26 mouse cellular contexts compared by ENCODE assay signal in genomic region chr5:48345983-48346648, GRCm38 (mm10). TPM values are rescaled to one million over a fixed set of nuclear protein-coding genes. Genes with fewer than 3 reads are reported as not detected.
DNase-seq lines count a peak whose midpoint lies in the region; ATAC-seq and TF ChIP-seq lines count a peak whose summit lies in the region.
"Had no signal": no experiment of that assay in that cellular context is flagged by ENCODE, and none has a peak within 500 bp of the region (broad histone marks: within the 10 kb centered on the region; RNA-seq: fewer than 3 reads in every experiment).

No protein-coding gene starts in this region.

- no peak overlapping the region for H3K9ac ChIP-seq in hindbrain, embryonic 11.5 days (ENCODE audit: low read depth, low read length)
- no peak overlapping the region for H3K9ac ChIP-seq in hindbrain, embryonic 14.5 days
- no peak overlapping the region for H3K9ac ChIP-seq in midbrain, embryonic 11.5 days (ENCODE audit: low read length)
- H3K9ac ChIP-seq in midbrain, embryonic 13.5 days (replicated peaks), result no peak overlapping the region
- H3K9ac ChIP-seq in midbrain, postnatal 0 days (replicated peaks; ENCODE audit: low read length, poor library complexity, severe bottlenecking), result no peak overlapping the region
- H3K9ac ChIP-seq in intestine, postnatal 0 days (ENCODE audit: low read depth, low read length), result no peak overlapping the region
- H3K9ac ChIP-seq: embryonic facial prominence, embryonic 15.5 days; heart, embryonic 15.5 days; limb, embryonic 15.5 days; liver, embryonic 13.5 days; neural tube, embryonic 13.5 days had no signal

- no peaks in the 10 kb centered on the region for H3K4me1 ChIP-seq in hindbrain, embryonic 11.5 days (replicated peaks; ENCODE audit: control insufficient read depth, insufficient read depth, low read length)
- H3K4me1 ChIP-seq in hindbrain, embryonic 14.5 days (replicated peaks; ENCODE audit: control insufficient read depth, insufficient read depth, low read length), result no peaks in the 10 kb centered on the region
- H3K4me1 ChIP-seq in midbrain, embryonic 11.5 days (ENCODE audit: control insufficient read depth, insufficient read depth, low read length), result no peaks in the 10 kb centered on the region
- H3K4me1 ChIP-seq in midbrain, embryonic 10.5 days, result 0 out of 2 replicates have a peak, but pooled peaks cover 3% of the 10 kb centered on the region
- H3K4me1 ChIP-seq in midbrain, embryonic 13.5 days (replicated peaks), result no peaks in the 10 kb centered on the region
- H3K4me1 ChIP-seq in midbrain, postnatal 0 days (ENCODE audit: insufficient read depth, low read length), result no peaks in the 10 kb centered on the region
- H3K4me1 ChIP-seq in intestine, postnatal 0 days (replicated peaks; ENCODE audit: control insufficient read depth, insufficient read depth, low read length), result no peaks in the 10 kb centered on the region
- H3K4me1 ChIP-seq: embryonic facial prominence, embryonic 10.5 days; embryonic facial prominence, embryonic 15.5 days; heart, embryonic 10.5 days; heart, embryonic 15.5 days; limb, embryonic 10.5 days; limb, embryonic 15.5 days; liver, embryonic 13.5 days; neural tube, embryonic 13.5 days had no signal

- TF ChIP-seq CTCF in midbrain, postnatal 0 days (IDR thresholded peaks at IDR 0.05), result no peak
- TF ChIP-seq CTCF in intestine, postnatal 0 days (IDR thresholded peaks at IDR 0.05; ENCODE audit: low read depth), result no peak

- 93% methylated on average over 2 of the region's 2 CpGs for WGBS in hindbrain, embryonic 11.5 days
- WGBS in hindbrain, embryonic 14.5 days, result 94% methylated on average over 2 of the region's 2 CpGs
- WGBS in midbrain, embryonic 11.5 days, result 83% methylated on average over 2 of the region's 2 CpGs
- WGBS in midbrain, embryonic 10.5 days, result 95% methylated on average over 2 of the region's 2 CpGs
- 92% methylated on average over 2 of the region's 2 CpGs for WGBS in midbrain, embryonic 13.5 days
- 93% methylated on average over 2 of the region's 2 CpGs for WGBS in midbrain, postnatal 0 days
- 91% methylated on average over 2 of the region's 2 CpGs for WGBS in intestine, postnatal 0 days

- DNase-seq in hindbrain, embryonic 11.5 days (ENCODE audit: low spot score), result no peak
- DNase-seq in hindbrain, embryonic 14.5 days (ENCODE audit: low spot score), result no peak
- DNase-seq in midbrain, embryonic 11.5 days (ENCODE audit: low spot score, missing footprints), result peak; percentile 68
- no peak for DNase-seq in midbrain, embryonic 10.5 days (ENCODE audit: low spot score)
- DNase-seq in midbrain, postnatal 0 days (ENCODE audit: low spot score), result no peak
- DNase-seq in lung, postnatal 10 days, result no peak
- DNase-seq: adrenal gland, postnatal 25 days; B cell, adult 2 months; cerebellum, adult 18-20 months; gastrocnemius, postnatal 25 days; heart, adult 11 months; kidney, adult 18-20 months; kidney, postnatal 10 days; layer of hippocampus, postnatal 36 days; liver, embryonic 13.5 days; thymus, postnatal 14 days had no signal

- H3K4me2 ChIP-seq in hindbrain, embryonic 11.5 days (replicated peaks; ENCODE audit: low read depth, low read length), result no peak overlapping the region
- H3K4me2 ChIP-seq in hindbrain, embryonic 14.5 days (replicated peaks), result no peak overlapping the region
- no peak overlapping the region for H3K4me2 ChIP-seq in midbrain, embryonic 11.5 days
- H3K4me2 ChIP-seq in midbrain, embryonic 13.5 days (replicated peaks), result no peak overlapping the region
- H3K4me2 ChIP-seq in midbrain, postnatal 0 days (ENCODE audit: low read depth, low read length, poor library complexity, severe bottlenecking), result no peak overlapping the region
- no peak overlapping the region for H3K4me2 ChIP-seq in intestine, postnatal 0 days (replicated peaks; ENCODE audit: low read depth)
- H3K4me2 ChIP-seq: embryonic facial prominence, embryonic 15.5 days; heart, embryonic 15.5 days; limb, embryonic 15.5 days; liver, embryonic 13.5 days; neural tube, embryonic 13.5 days had no signal

- H3K9me3 ChIP-seq in hindbrain, embryonic 11.5 days (ENCODE audit: control insufficient read depth, low read length), result no peaks in the 10 kb centered on the region
- H3K9me3 ChIP-seq in hindbrain, embryonic 14.5 days (ENCODE audit: control insufficient read depth, low read length), result no peaks in the 10 kb centered on the region
- no peaks in the 10 kb centered on the region for H3K9me3 ChIP-seq in midbrain, embryonic 11.5 days (ENCODE audit: control insufficient read depth, low read length)
- H3K9me3 ChIP-seq in midbrain, embryonic 10.5 days (replicated peaks), result no peaks in the 10 kb centered on the region
- H3K9me3 ChIP-seq in midbrain, embryonic 13.5 days, result no peaks in the 10 kb centered on the region
- no peaks in the 10 kb centered on the region for H3K9me3 ChIP-seq in midbrain, postnatal 0 days (ENCODE audit: low read length)
- no peaks in the 10 kb centered on the region for H3K9me3 ChIP-seq in intestine, postnatal 0 days (ENCODE audit: control insufficient read depth)
- H3K9me3 ChIP-seq: embryonic facial prominence, embryonic 10.5 days; embryonic facial prominence, embryonic 15.5 days; heart, embryonic 10.5 days; heart, embryonic 15.5 days; limb, embryonic 10.5 days; limb, embryonic 15.5 days; liver, embryonic 13.5 days; neural tube, embryonic 13.5 days had no signal

- no peaks in the 10 kb centered on the region for H3K36me3 ChIP-seq in hindbrain, embryonic 11.5 days (ENCODE audit: control insufficient read depth, insufficient read depth, low read length)
- H3K36me3 ChIP-seq in hindbrain, embryonic 14.5 days (replicated peaks; ENCODE audit: control insufficient read depth, insufficient read depth), result no peaks in the 10 kb centered on the region
- H3K36me3 ChIP-seq in midbrain, embryonic 11.5 days (ENCODE audit: control insufficient read depth, insufficient read depth, low read length), result no peaks in the 10 kb centered on the region
- H3K36me3 ChIP-seq in midbrain, embryonic 10.5 days, result no peaks in the 10 kb centered on the region
- H3K36me3 ChIP-seq in midbrain, embryonic 13.5 days, result no peaks in the 10 kb centered on the region
- no peaks in the 10 kb centered on the region for H3K36me3 ChIP-seq in midbrain, postnatal 0 days (ENCODE audit: insufficient read depth, low read length)
- H3K36me3 ChIP-seq in intestine, postnatal 0 days (ENCODE audit: control insufficient read depth, insufficient read depth), result no peaks in the 10 kb centered on the region
- H3K36me3 ChIP-seq: embryonic facial prominence, embryonic 10.5 days; embryonic facial prominence, embryonic 15.5 days; heart, embryonic 10.5 days; heart, embryonic 15.5 days; limb, embryonic 10.5 days; limb, embryonic 15.5 days; liver, embryonic 13.5 days; neural tube, embryonic 13.5 days had no signal

- no peak overlapping the region for H3K4me3 ChIP-seq in hindbrain, embryonic 11.5 days (ENCODE audit: low read depth, low read length)
- H3K4me3 ChIP-seq in hindbrain, embryonic 14.5 days (replicated peaks; ENCODE audit: low read length), result no peak overlapping the region
- no peak overlapping the region for H3K4me3 ChIP-seq in midbrain, embryonic 11.5 days (ENCODE audit: low read depth, low read length)
- no peak overlapping the region for H3K4me3 ChIP-seq in midbrain, embryonic 10.5 days
- no peak overlapping the region for H3K4me3 ChIP-seq in midbrain, embryonic 13.5 days (replicated peaks)
- H3K4me3 ChIP-seq in midbrain, postnatal 0 days (ENCODE audit: low read depth, low read length), result no peak overlapping the region
- no peak overlapping the region for H3K4me3 ChIP-seq in intestine, postnatal 0 days (ENCODE audit: low read depth, low read length)
- H3K4me3 ChIP-seq: embryonic facial prominence, embryonic 10.5 days; embryonic facial prominence, embryonic 15.5 days; heart, embryonic 10.5 days; heart, embryonic 15.5 days; limb, embryonic 10.5 days; limb, embryonic 15.5 days; liver, embryonic 13.5 days; neural tube, embryonic 13.5 days had no signal

- ATAC-seq in hindbrain, embryonic 11.5 days (ENCODE audit: low FRiP score), result peak; percentile 35; the same call in 1 of the 2 replicates
- no peak for ATAC-seq in hindbrain, embryonic 14.5 days (ENCODE audit: low FRiP score)
- 0 out of 2 replicates have a peak, but pooled peaks have one; percentile 14 for ATAC-seq in midbrain, embryonic 11.5 days (ENCODE audit: low FRiP score)
- ATAC-seq in midbrain, embryonic 13.5 days, result 0 out of 2 replicates have a peak, but pooled peaks have one; percentile 60
- 0 out of 2 replicates have a peak, but pooled peaks have one; percentile 3 for ATAC-seq in midbrain, postnatal 0 days (ENCODE audit: low FRiP score)
- ATAC-seq in intestine, postnatal 0 days, result no peak

- H3K27me3 ChIP-seq in hindbrain, embryonic 11.5 days (ENCODE audit: control insufficient read depth, insufficient read depth, low read length), result no peaks in the 10 kb centered on the region
- no peaks in the 10 kb centered on the region for H3K27me3 ChIP-seq in hindbrain, embryonic 14.5 days (ENCODE audit: control insufficient read depth, insufficient read depth, low read length)
- peaks cover 11% of the 10 kb centered on the region for H3K27me3 ChIP-seq in midbrain, embryonic 11.5 days (ENCODE audit: control insufficient read depth, insufficient read depth, low read length)
- peaks cover 66% of the 10 kb centered on the region for H3K27me3 ChIP-seq in midbrain, embryonic 10.5 days (ENCODE audit: low read depth, poor library complexity, severe bottlenecking)
- H3K27me3 ChIP-seq in midbrain, embryonic 13.5 days, result peaks cover 36% of the 10 kb centered on the region
- no peaks in the 10 kb centered on the region for H3K27me3 ChIP-seq in midbrain, postnatal 0 days (ENCODE audit: insufficient read depth, low read length)
- no peaks in the 10 kb centered on the region for H3K27me3 ChIP-seq in intestine, postnatal 0 days (replicated peaks; ENCODE audit: control insufficient read depth, insufficient read depth, low read length)
- H3K27me3 ChIP-seq: embryonic facial prominence, embryonic 15.5 days; heart, embryonic 15.5 days; limb, embryonic 15.5 days; liver, embryonic 13.5 days; neural tube, embryonic 13.5 days had no signal

- no peak overlapping the region for H3K27ac ChIP-seq in hindbrain, embryonic 11.5 days (ENCODE audit: low read depth, low read length)
- H3K27ac ChIP-seq in hindbrain, embryonic 14.5 days, result no peak overlapping the region
- no peak overlapping the region for H3K27ac ChIP-seq in midbrain, embryonic 11.5 days (ENCODE audit: low read depth, low read length)
- H3K27ac ChIP-seq in midbrain, embryonic 10.5 days (replicated peaks), result no peak overlapping the region
- H3K27ac ChIP-seq in midbrain, embryonic 13.5 days, result no peak overlapping the region
- no peak overlapping the region for H3K27ac ChIP-seq in midbrain, postnatal 0 days (ENCODE audit: low read depth, low read length)
- H3K27ac ChIP-seq in intestine, postnatal 0 days (ENCODE audit: low read depth, low read length), result no peak overlapping the region
- H3K27ac ChIP-seq: embryonic facial prominence, embryonic 10.5 days; embryonic facial prominence, embryonic 15.5 days; heart, embryonic 10.5 days; heart, embryonic 15.5 days; limb, embryonic 10.5 days; limb, embryonic 15.5 days; liver, embryonic 13.5 days; macrophage; neural tube, embryonic 13.5 days had no signal

RNA-seq across cellular contexts. Expression of gene 5730480H06Rik, which starts 18.4 kb away (rescaled TPM):
- 27.3 and 31.1 TPM in 2 replicates for polyA plus RNA-seq in hindbrain, embryonic 11.5 days (2014; fragmentation: Nextera tagmentation; extraction: Ambion mirVana)
- 17.1 and 17.4 TPM in 2 replicates for polyA plus RNA-seq in hindbrain, embryonic 14.5 days (2014; fragmentation: Nextera tagmentation; extraction: Ambion mirVana)
- 25.8 and 26.7 TPM in 2 replicates for polyA plus RNA-seq in midbrain, embryonic 11.5 days (2014; fragmentation: Nextera tagmentation; extraction: Ambion mirVana)
- 26.6 and 26.8 TPM in 2 replicates for polyA plus RNA-seq in midbrain, embryonic 10.5 days (2016; fragmentation: Nextera tagmentation; extraction: Ambion mirVana)
- 20.4 and 20.5 TPM in 2 replicates for polyA plus RNA-seq in midbrain, embryonic 13.5 days (2015; fragmentation: Nextera tagmentation; extraction: Ambion mirVana)
- total RNA-seq in midbrain, postnatal 0 days (2014; rRNA removed), result 6.0 and 14.1 TPM in 2 replicates
- polyA plus RNA-seq in midbrain, postnatal 0 days (2015; fragmentation: Nextera tagmentation; extraction: Ambion mirVana), result 15.9 TPM in 2 replicates
- 10.5 and 11.9 TPM in 2 replicates for polyA plus RNA-seq in intestine, postnatal 0 days (2015; fragmentation: Nextera tagmentation; extraction: Ambion mirVana)

Comparison
In these comparisons a context has a peak if more than half of its experiments do, and no peak if none do; other contexts are left out.
1. ATAC-seq: peak in hindbrain, embryonic 11.5 days (single experiment), midbrain, embryonic 11.5 days (single experiment), midbrain, embryonic 13.5 days (single experiment) and midbrain, postnatal 0 days (single experiment); none in hindbrain, embryonic 14.5 days (single experiment) and intestine, postnatal 0 days (single experiment).